Mouse (Mus musculus): ENCODE measurements around the gene Rnf151. TPM values are rescaled to one million over a fixed set of nuclear protein-coding genes. Genes with fewer than 3 reads are reported as not detected.

Gene Rnf151
- polyA plus RNA-seq, 1 experiment from 2014 or later: 0.27 TPM

- H3K4me3 ChIP-seq: peak within 1 kb of the TSS; percentile 78
- H3K9ac ChIP-seq: peak within 1 kb of the TSS; percentile 88
- H3K27me3 ChIP-seq: peaks cover 11% of the 10 kb centered on the region; the same call in 1 of the 2 replicates
- under 1% methylated on average over 69 of the region's 76 CpGs for WGBS
- H3K9me3 ChIP-seq: no peaks in the 10 kb centered on the region
- ATAC-seq (ENCODE audit: low FRiP score): peak; percentile 87
- H3K27ac ChIP-seq: peak within 1 kb of the TSS; percentile 90
- H3K36me3 ChIP-seq: peaks cover 37% of the 10 kb centered on the region
- H3K4me2 ChIP-seq: peak within 1 kb of the TSS; percentile 78
- H3K4me1 ChIP-seq (replicated peaks): peaks cover 37% of the 10 kb centered on the region
Measured at GRCm38 (mm10) chr17:24696011-24696697, 21.7 kb downstream of the Rnf151 start, which contains the start of the genes Gfer and Noxo1. Gene Gfer (minus strand): TSS chr17:24696156. Gene Noxo1 (plus strand): TSS chr17:24696234.

- peak; percentile 21 for ATAC-seq (ENCODE audit: low FRiP score)
- Histone ChIP-seq H3K9ac (peak overlapping the region; percentile 88), H3K9me3 (no peaks in the 10 kb centered on the region), H3K4me3 (peak overlapping the region; percentile 78), H3K4me2 (peak overlapping the region; percentile 78), H3K36me3 (peaks cover 30% of the 10 kb centered on the region), H3K27me3 (peaks cover 18% of the 10 kb centered on the region), H3K4me1 (replicated peaks) (peaks cover 43% of the 10 kb centered on the region), H3K27ac (peak overlapping the region; percentile 90)
- 7% methylated on average over 51 of the region's 51 CpGs for WGBS
Measured at GRCm38 (mm10) chr17:24695326-24696010, 22.4 kb downstream of the Rnf151 start.

- peaks cover 57% of the 10 kb centered on the region for H3K4me1 ChIP-seq (replicated peaks)
- H3K9ac ChIP-seq: no peak overlapping the region; the same call in 1 of the 2 replicates
- H3K27me3 ChIP-seq: peaks cover 34% of the 10 kb centered on the region
- no peak overlapping the region for H3K4me3 ChIP-seq
- no peak overlapping the region for H3K27ac ChIP-seq
- H3K9me3 ChIP-seq: no peaks in the 10 kb centered on the region
- H3K36me3 ChIP-seq: peaks cover 16% of the 10 kb centered on the region
- ATAC-seq (ENCODE audit: low FRiP score): no peak
- WGBS: 89% methylated on average over 5 of the region's 5 CpGs
- H3K4me2 ChIP-seq: no peak overlapping the region
Measured at GRCm38 (mm10) chr17:24692385-24692784, 25.5 kb downstream of the Rnf151 start.

- peak within 1 kb of the TSS; percentile 72 for H3K4me2 ChIP-seq
- H3K27ac ChIP-seq: peak within 1 kb of the TSS; percentile 94
- H3K9ac ChIP-seq: peak within 1 kb of the TSS; percentile 94
- H3K27me3 ChIP-seq: peaks cover 37% of the 10 kb centered on the region
- peaks cover 22% of the 10 kb centered on the region for H3K36me3 ChIP-seq
- H3K4me3 ChIP-seq: peak within 1 kb of the TSS; percentile 79
- ATAC-seq (ENCODE audit: low FRiP score): peak; percentile 72
- H3K4me1 ChIP-seq (replicated peaks): peaks cover 40% of the 10 kb centered on the region
- H3K9me3 ChIP-seq: no peaks in the 10 kb centered on the region
- WGBS: 1% methylated on average over 54 of the region's 55 CpGs
Measured at GRCm38 (mm10) chr17:24689251-24690081, 28.4 kb downstream of the Rnf151 start, which contains the start of gene Syngr3. Gene Syngr3 (minus strand): TSS chr17:24689955.

GRCm38 (mm10) chr17:24687599-24687998 is 30.3 kb downstream of the Rnf151 start:
- Histone ChIP-seq H3K9me3 (no peaks in the 10 kb centered on the region), H3K4me2 (peak overlapping the region; percentile 72), H3K36me3 (peaks cover 18% of the 10 kb centered on the region), H3K4me1 (replicated peaks) (peaks cover 36% of the 10 kb centered on the region), H3K27ac (no peak overlapping the region), H3K4me3 (peak overlapping the region; percentile 32), H3K27me3 (peaks cover 37% of the 10 kb centered on the region), H3K9ac (peak overlapping the region; percentile 65)
- WGBS: 20% methylated on average over 23 of the region's 23 CpGs
- no peak for ATAC-seq (ENCODE audit: low FRiP score)

GRCm38 (mm10) chr17:24687146-24687595 is 30.7 kb downstream of the Rnf151 start:
- H3K9me3 ChIP-seq: no peaks in the 10 kb centered on the region
- no peak overlapping the region for H3K27ac ChIP-seq
- H3K9ac ChIP-seq: peak overlapping the region; percentile 65
- peaks cover 36% of the 10 kb centered on the region for H3K4me1 ChIP-seq (replicated peaks)
- H3K4me2 ChIP-seq: peak overlapping the region; percentile 72
- peaks cover 37% of the 10 kb centered on the region for H3K27me3 ChIP-seq
- no peak for ATAC-seq (ENCODE audit: low FRiP score)
- H3K36me3 ChIP-seq: peaks cover 18% of the 10 kb centered on the region
- H3K4me3 ChIP-seq: peak overlapping the region; percentile 32
- 2% methylated on average over 25 of the region's 25 CpGs for WGBS

- H3K4me2 ChIP-seq: peak overlapping the region; percentile 1
Measured at GRCm38 (mm10) chr17:24686514-24686913, 31.3 kb downstream of the Rnf151 start.

GRCm38 (mm10) chr17:24677500-24678080 is 40.3 kb downstream of the Rnf151 start:
- WGBS: 95% methylated on average over 24 of the region's 24 CpGs
- no peak for ATAC-seq (ENCODE audit: low FRiP score)

More at GRCm38 (mm10) chr17:24686514-24686913, 31.3 kb downstream of the Rnf151 start:
- ATAC-seq (ENCODE audit: low FRiP score): no peak
- Histone ChIP-seq H3K36me3 (peaks cover 21% of the 10 kb centered on the region), H3K9me3 (no peaks in the 10 kb centered on the region), H3K4me1 (replicated peaks) (peaks cover 36% of the 10 kb centered on the region), H3K4me3 (no peak overlapping the region), H3K27me3 (peaks cover 36% of the 10 kb centered on the region), H3K27ac (no peak overlapping the region), H3K9ac (no peak overlapping the region)
- WGBS: 30% methylated on average over 16 of the region's 16 CpGs

GRCm38 (mm10) chr17:24676877-24677276 is 41.0 kb downstream of the Rnf151 start:
- no peak overlapping the region for H3K4me2 ChIP-seq
- H3K9me3 ChIP-seq: no peaks in the 10 kb centered on the region
- H3K4me3 ChIP-seq: no peak overlapping the region
- H3K4me1 ChIP-seq (replicated peaks): peaks cover 17% of the 10 kb centered on the region
- ATAC-seq (ENCODE audit: low FRiP score): no peak
- no peak overlapping the region for H3K9ac ChIP-seq
- 97% methylated on average over 5 of the region's 5 CpGs for WGBS
- no peak overlapping the region for H3K27ac ChIP-seq
- peaks cover 55% of the 10 kb centered on the region for H3K36me3 ChIP-seq
- H3K27me3 ChIP-seq: no peaks in the 10 kb centered on the region

More at GRCm38 (mm10) chr17:24677500-24678080, 40.3 kb downstream of the Rnf151 start:
- H3K36me3 ChIP-seq: peaks cover 62% of the 10 kb centered on the region
- H3K9me3 ChIP-seq: no peaks in the 10 kb centered on the region
- H3K9ac ChIP-seq: no peak overlapping the region
- H3K27me3 ChIP-seq: no peaks in the 10 kb centered on the region
- no peak overlapping the region for H3K27ac ChIP-seq
- peaks cover 10% of the 10 kb centered on the region for H3K4me1 ChIP-seq (replicated peaks)
- no peak overlapping the region for H3K4me2 ChIP-seq
- H3K4me3 ChIP-seq: no peak overlapping the region

GRCm38 (mm10) chr17:24676187-24676586 is 41.7 kb downstream of the Rnf151 start:
- Histone ChIP-seq H3K4me2 (no peak overlapping the region), H3K27me3 (no peaks in the 10 kb centered on the region), H3K9me3 (no peaks in the 10 kb centered on the region), H3K27ac (no peak overlapping the region), H3K4me1 (replicated peaks) (peaks cover 24% of the 10 kb centered on the region), H3K9ac (peak overlapping the region; percentile 19; the same call in 1 of the 2 replicates), H3K4me3 (no peak overlapping the region), H3K36me3 (peaks cover 48% of the 10 kb centered on the region)
- no peak for ATAC-seq (ENCODE audit: low FRiP score)
- WGBS: 56% methylated on average over 2 of the region's 2 CpGs

GRCm38 (mm10) chr17:24674277-24674676 is 43.6 kb downstream of the Rnf151 start:
- Histone ChIP-seq H3K4me1 (replicated peaks) (peaks cover 35% of the 10 kb centered on the region), H3K27ac (no peak overlapping the region)

More at GRCm38 (mm10) chr17:24674277-24674676, 43.6 kb downstream of the Rnf151 start:
- 90% methylated on average over 7 of the region's 7 CpGs for WGBS
- Histone ChIP-seq H3K9me3 (no peaks in the 10 kb centered on the region), H3K4me2 (no peak overlapping the region), H3K27me3 (no peaks in the 10 kb centered on the region), H3K4me3 (no peak overlapping the region), H3K9ac (0 out of 2 replicates have a peak overlapping the region, but pooled peaks have one; percentile 0), H3K36me3 (peaks cover 29% of the 10 kb centered on the region)
- ATAC-seq (ENCODE audit: low FRiP score): no peak
